Mouse (Mus musculus): ENCODE measurements around the gene Fhit.
"Not testable (repeated sequence)": the region's sequence is repeated elsewhere in the genome, so short reads cannot be mapped to it uniquely, and the experiment has no call there.

Gene Fhit

GRCm38 (mm10) chr14:9976934-9977510, 1184.8 kb downstream of the Fhit start:
- no peak for DNase-seq (ENCODE audit: low spot score)

GRCm38 (mm10) chr14:9974402-9974801, 1187.4 kb downstream of the Fhit start:
- DNase-seq (ENCODE audit: low spot score): no peak

GRCm38 (mm10) chr14:9963853-9964252, 1198.0 kb downstream of the Fhit start:
- no peak for DNase-seq (ENCODE audit: low spot score)

GRCm38 (mm10) chr14:9960396-9960795, 1201.4 kb downstream of the Fhit start:
- no peak for DNase-seq (ENCODE audit: low spot score)

GRCm38 (mm10) chr14:9899494-9899893, 1262.3 kb downstream of the Fhit start:
- no peak for DNase-seq (ENCODE audit: low spot score)

GRCm38 (mm10) chr14:9896556-9896955, 1265.3 kb downstream of the Fhit start:
- DNase-seq (ENCODE audit: low spot score): peak; percentile 21

GRCm38 (mm10) chr14:9852041-9852440, 1309.8 kb downstream of the Fhit start:
- no peak for DNase-seq (ENCODE audit: low spot score)

GRCm38 (mm10) chr14:9832290-9832689, 1329.5 kb downstream of the Fhit start:
- no peak for DNase-seq (ENCODE audit: low spot score)

GRCm38 (mm10) chr14:9828699-9829240, 1333.1 kb downstream of the Fhit start:
- not testable (repeated sequence) for DNase-seq (ENCODE audit: low spot score)

GRCm38 (mm10) chr14:9815963-9816362, 1345.9 kb downstream of the Fhit start:
- no peak for DNase-seq (ENCODE audit: low spot score)

GRCm38 (mm10) chr14:9811847-9812321, 1350.0 kb downstream of the Fhit start:
- peak; percentile 49 for DNase-seq (ENCODE audit: low spot score)

GRCm38 (mm10) chr14:9811177-9811846, 1350.5 kb downstream of the Fhit start:
- no peak for DNase-seq (ENCODE audit: low spot score)

GRCm38 (mm10) chr14:9793403-9793802, 1368.4 kb downstream of the Fhit start:
- no peak for DNase-seq (ENCODE audit: low spot score)

GRCm38 (mm10) chr14:9788402-9788950, 1373.4 kb downstream of the Fhit start:
- no peak for DNase-seq (ENCODE audit: low spot score)

GRCm38 (mm10) chr14:9787389-9787788, 1374.4 kb downstream of the Fhit start:
- no peak for DNase-seq (ENCODE audit: low spot score)

- DNase-seq (ENCODE audit: low spot score): no peak
These were observed 1376.0 kb downstream of the Fhit start for GRCm38 (mm10) chr14:9785861-9786260.

- no peak for DNase-seq (ENCODE audit: low spot score)
These were observed 1410.5 kb downstream of the Fhit start for GRCm38 (mm10) chr14:9751341-9751740.

- peak; percentile 8 for DNase-seq (ENCODE audit: low spot score)
These were observed 1413.1 kb downstream of the Fhit start for GRCm38 (mm10) chr14:9748709-9749108.

GRCm38 (mm10) chr14:9721917-9722472, 1439.8 kb downstream of the Fhit start:
- no peak for DNase-seq (ENCODE audit: low spot score)

- DNase-seq (ENCODE audit: low spot score): no peak
These were observed 1463.2 kb downstream of the Fhit start for GRCm38 (mm10) chr14:9698621-9699020.

- no peak for DNase-seq (ENCODE audit: low spot score)
These were observed 1464.7 kb downstream of the Fhit start for GRCm38 (mm10) chr14:9697101-9697500.

GRCm38 (mm10) chr14:9696004-9696403, 1465.8 kb downstream of the Fhit start:
- no peak for DNase-seq (ENCODE audit: low spot score)

GRCm38 (mm10) chr14:9695217-9695690, 1466.6 kb downstream of the Fhit start:
- DNase-seq (ENCODE audit: low spot score): no peak
